Mouse (Mus musculus): Measurements from ENCODE around the gene Il6ra. TPM values are rescaled to one million over a fixed set of nuclear protein-coding genes. Genes with fewer than 3 reads are reported as not detected.

Il6ra gene
- polyA plus RNA-seq, 1 experiment = 3.7 TPM

DNA sequence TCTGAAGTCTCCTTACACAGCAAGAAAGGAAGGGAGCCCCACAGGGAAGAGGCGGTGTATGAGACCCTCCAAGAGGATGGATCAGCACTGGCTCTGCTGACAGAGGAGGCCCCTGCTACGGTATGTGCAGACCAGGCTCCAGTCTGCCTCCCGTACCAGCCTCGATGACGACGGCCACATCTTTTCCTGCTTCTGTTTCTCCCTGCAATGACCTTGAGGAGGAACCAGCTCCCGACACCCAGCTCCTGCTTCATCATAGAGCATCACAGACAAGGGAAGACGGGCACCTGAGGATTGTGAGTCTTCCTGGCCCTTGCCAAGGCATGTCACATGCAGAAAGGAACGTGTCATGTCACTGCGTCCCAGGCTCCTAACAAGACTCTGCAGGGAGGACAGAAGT lies 15.0 kb downstream of the Il6ra start:
- Histone ChIP-seq H3K27me3 (ENCODE audit: control insufficient read depth, insufficient read depth, low read length) (no peaks in the 10 kb centered on the region), H3K27ac (ENCODE audit: insufficient read depth, low read depth, low read length) (no peak overlapping the region), H3K4me3 (ENCODE audit: low read depth, low read length) (no peak overlapping the region), H3K36me3 (ENCODE audit: control insufficient read depth, insufficient read depth, low read length) (no peaks in the 10 kb centered on the region), H3K4me1 (ENCODE audit: control insufficient read depth, insufficient read depth, insufficient read length, low read length) (peaks cover 8% of the 10 kb centered on the region; the same call in 1 of the 2 replicates)
- TF ChIP-seq CTCF (IDR thresholded peaks at IDR 0.05; ENCODE audit: extremely low read depth, insufficient read length, insufficient replicate concordance, low read depth, low read length) = no peak
- TF ChIP-seq POLR2A (IDR thresholded peaks at IDR 0.05; ENCODE audit: low read depth, low read length) = no peak
- WGBS = 80% methylated on average over 10 of the region's 10 CpGs

DNA sequence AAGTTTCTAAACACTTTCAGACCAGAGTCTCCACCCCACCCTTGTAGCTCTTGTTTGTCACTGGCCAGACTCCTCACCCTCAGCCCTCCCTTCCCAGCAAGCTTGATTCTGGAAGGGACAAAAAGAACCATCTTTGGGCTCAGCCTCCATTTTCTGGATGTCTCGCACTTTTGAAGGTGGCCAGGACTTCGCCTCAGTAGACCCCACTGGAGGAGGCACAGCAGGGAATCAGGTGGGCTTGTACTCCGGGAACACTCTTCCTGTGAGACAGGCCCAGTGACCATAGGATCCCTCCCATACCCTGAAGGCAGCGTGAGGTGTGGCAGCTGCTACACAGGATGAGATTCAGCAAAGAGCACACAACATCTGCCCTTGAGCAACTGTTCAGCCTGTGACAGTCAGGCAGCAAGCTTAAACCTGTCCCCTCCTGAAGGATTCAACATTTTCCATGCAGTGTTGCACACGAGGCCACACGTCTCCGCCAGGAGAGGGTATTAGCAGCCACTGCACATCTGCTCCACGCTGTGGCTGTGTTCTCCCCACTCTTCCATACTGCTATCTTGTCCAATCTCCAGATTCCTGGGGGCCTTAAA lies 15.7 kb downstream of the Il6ra start:
- 83% methylated on average over 8 of the region's 8 CpGs for WGBS
- Histone ChIP-seq H3K27me3 (ENCODE audit: control insufficient read depth, insufficient read depth, low read length) (no peaks in the 10 kb centered on the region), H3K27ac (ENCODE audit: insufficient read depth, low read depth, low read length) (no peak overlapping the region), H3K4me3 (ENCODE audit: low read depth, low read length) (no peak overlapping the region), H3K4me1 (ENCODE audit: control insufficient read depth, insufficient read depth, insufficient read length, low read length) (peaks cover 8% of the 10 kb centered on the region; the same call in 1 of the 2 replicates), H3K36me3 (ENCODE audit: control insufficient read depth, insufficient read depth, low read length) (no peaks in the 10 kb centered on the region)
- TF ChIP-seq CTCF (IDR thresholded peaks at IDR 0.05; ENCODE audit: extremely low read depth, insufficient read length, insufficient replicate concordance, low read depth, low read length) = no peak
- no peak for TF ChIP-seq POLR2A (IDR thresholded peaks at IDR 0.05; ENCODE audit: low read depth, low read length)

DNA sequence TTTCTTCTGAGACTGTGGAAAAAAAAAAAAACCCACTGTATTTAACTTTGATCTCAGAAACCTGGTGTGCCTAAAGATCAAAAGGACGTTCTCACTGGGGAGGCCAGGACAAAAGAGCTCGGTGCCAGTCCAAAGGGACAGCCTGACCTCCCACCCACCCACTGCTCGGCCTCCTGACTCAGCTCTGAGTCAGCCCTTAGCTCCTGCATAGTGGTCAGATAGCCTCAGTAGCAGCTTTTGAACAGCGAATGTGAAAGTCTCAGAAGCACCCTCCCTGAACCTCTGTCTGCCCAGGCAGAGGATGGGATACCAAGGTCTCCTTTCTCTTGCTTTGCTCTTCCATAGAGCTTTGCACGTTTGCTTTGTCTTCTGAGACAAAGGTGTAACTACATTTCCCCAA lies 16.4 kb downstream of the Il6ra start:
- 39% methylated on average over 5 of the region's 5 CpGs for WGBS
- Histone ChIP-seq H3K27me3 (ENCODE audit: control insufficient read depth, insufficient read depth, low read length) (no peaks in the 10 kb centered on the region), H3K4me1 (ENCODE audit: control insufficient read depth, insufficient read depth, insufficient read length, low read length) (peaks cover 8% of the 10 kb centered on the region; the same call in 1 of the 2 replicates), H3K4me3 (ENCODE audit: low read depth, low read length) (no peak overlapping the region), H3K27ac (ENCODE audit: insufficient read depth, low read depth, low read length) (no peak overlapping the region), H3K36me3 (ENCODE audit: control insufficient read depth, insufficient read depth, low read length) (no peaks in the 10 kb centered on the region)
- no peak for TF ChIP-seq CTCF (IDR thresholded peaks at IDR 0.05; ENCODE audit: extremely low read depth, insufficient read length, insufficient replicate concordance, low read depth, low read length)
- no peak for TF ChIP-seq POLR2A (IDR thresholded peaks at IDR 0.05; ENCODE audit: low read depth, low read length)

DNA sequence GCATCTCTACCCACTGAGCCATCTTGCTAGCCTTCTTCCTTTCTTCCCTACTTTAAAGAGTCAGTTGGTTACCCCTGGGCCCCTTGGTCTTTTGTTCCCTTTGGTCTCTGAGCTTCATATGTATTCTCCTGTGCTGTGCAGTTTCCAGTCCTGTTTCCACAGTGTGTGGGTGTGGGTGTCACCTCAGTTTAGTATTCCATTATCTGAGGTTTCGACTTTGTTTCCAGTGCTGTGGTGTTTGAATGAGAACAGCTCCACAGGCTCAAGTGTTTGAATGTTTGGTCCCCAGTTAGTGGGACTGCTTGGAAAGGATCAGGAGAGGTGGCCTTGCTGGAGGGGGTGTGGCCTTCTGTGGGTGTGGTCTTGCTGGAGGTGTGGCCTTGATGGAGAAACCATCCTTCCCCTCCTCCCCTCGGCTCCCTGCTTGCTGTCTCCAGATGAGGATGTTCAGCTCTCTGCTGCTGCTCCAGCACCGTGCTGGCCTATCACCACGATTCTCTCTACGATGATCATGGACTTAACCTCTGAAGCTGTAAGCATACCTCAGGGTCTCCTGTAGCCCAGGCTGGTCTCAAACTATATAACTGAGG lies 20.4 kb downstream of the Il6ra start:
- no peaks in the 10 kb centered on the region; the same call in 1 of the 2 replicates for H3K4me1 ChIP-seq (ENCODE audit: control insufficient read depth, insufficient read depth, insufficient read length, low read length)
- TF ChIP-seq CTCF (IDR thresholded peaks at IDR 0.05; ENCODE audit: extremely low read depth, insufficient read length, insufficient replicate concordance, low read depth, low read length) = no peak
- TF ChIP-seq POLR2A (IDR thresholded peaks at IDR 0.05; ENCODE audit: low read depth, low read length) = no peak
- H3K4me3 ChIP-seq (ENCODE audit: low read depth, low read length) = no peak overlapping the region
- no peaks in the 10 kb centered on the region for H3K36me3 ChIP-seq (ENCODE audit: control insufficient read depth, insufficient read depth, low read length)
- no peak overlapping the region for H3K27ac ChIP-seq (ENCODE audit: insufficient read depth, low read depth, low read length)
- H3K27me3 ChIP-seq (ENCODE audit: control insufficient read depth, insufficient read depth, low read length) = no peaks in the 10 kb centered on the region
- 82% methylated on average over 5 of the region's 5 CpGs for WGBS

DNA sequence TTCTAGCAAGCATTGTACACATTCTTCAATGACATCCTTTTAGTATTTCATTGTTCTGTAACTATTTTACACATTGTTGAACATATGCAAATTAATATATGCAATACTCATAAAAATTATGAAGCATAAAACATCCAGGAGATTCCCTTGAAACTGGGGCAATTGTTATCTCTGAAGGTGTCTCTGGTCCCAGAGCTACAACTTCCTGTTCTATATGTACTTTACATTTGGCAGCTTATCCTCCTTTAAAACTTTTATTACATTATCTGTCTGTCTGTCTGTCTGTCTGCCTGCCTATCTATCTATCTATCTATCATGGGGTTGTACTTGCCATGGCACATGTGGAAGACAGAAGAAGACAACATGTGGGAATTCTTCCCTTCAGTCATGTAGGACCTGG lies 21.3 kb downstream of the Il6ra start:
- Histone ChIP-seq H3K27ac (ENCODE audit: insufficient read depth, low read depth, low read length) (no peak overlapping the region), H3K27me3 (ENCODE audit: control insufficient read depth, insufficient read depth, low read length) (no peaks in the 10 kb centered on the region), H3K4me3 (ENCODE audit: low read depth, low read length) (no peak overlapping the region), H3K36me3 (ENCODE audit: control insufficient read depth, insufficient read depth, low read length) (no peaks in the 10 kb centered on the region), H3K4me1 (ENCODE audit: control insufficient read depth, insufficient read depth, insufficient read length, low read length) (no peaks in the 10 kb centered on the region; the same call in 1 of the 2 replicates)
- TF ChIP-seq CTCF (IDR thresholded peaks at IDR 0.05; ENCODE audit: extremely low read depth, insufficient read length, insufficient replicate concordance, low read depth, low read length) = no peak
- TF ChIP-seq POLR2A (IDR thresholded peaks at IDR 0.05; ENCODE audit: low read depth, low read length) = no peak

DNA sequence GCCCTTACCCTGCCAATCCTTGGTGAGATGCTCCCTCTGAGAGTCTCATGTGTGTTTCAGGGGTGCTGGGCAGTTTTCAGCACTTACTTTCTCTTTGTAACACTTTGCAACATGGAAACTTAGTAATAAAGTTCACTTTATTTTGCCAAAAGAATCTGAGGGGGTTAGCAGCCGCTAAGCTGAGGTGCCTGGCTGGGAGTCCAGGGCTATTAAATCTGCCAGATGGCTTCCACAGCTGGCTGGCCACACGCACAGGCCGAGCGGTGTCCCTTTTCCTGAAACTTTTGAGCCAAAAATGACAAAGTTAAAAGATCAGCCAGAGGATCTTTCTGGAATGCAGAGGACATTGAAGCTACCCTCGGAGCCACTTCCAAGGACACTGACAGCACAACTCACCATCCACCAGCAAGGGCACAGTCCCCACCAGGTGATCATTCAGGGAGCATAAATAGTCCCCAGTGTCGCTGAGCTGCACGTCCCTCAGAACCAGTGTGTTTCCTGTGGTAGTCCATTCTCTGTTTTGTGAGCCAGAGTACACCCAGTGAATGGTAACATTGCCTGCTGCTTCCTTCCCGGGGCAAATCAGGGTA lies 23.1 kb downstream of the Il6ra start:
- no peak overlapping the region for H3K4me3 ChIP-seq (ENCODE audit: low read depth, low read length)
- no peak overlapping the region for H3K27ac ChIP-seq (ENCODE audit: insufficient read depth, low read depth, low read length)
- H3K27me3 ChIP-seq (ENCODE audit: control insufficient read depth, insufficient read depth, low read length) = no peaks in the 10 kb centered on the region; the same call in 1 of the 2 replicates
- H3K4me1 ChIP-seq (ENCODE audit: control insufficient read depth, insufficient read depth, insufficient read length, low read length) = no peaks in the 10 kb centered on the region; the same call in 1 of the 2 replicates
- H3K36me3 ChIP-seq (ENCODE audit: control insufficient read depth, insufficient read depth, low read length) = no peaks in the 10 kb centered on the region
- WGBS = 65% methylated on average over 8 of the region's 8 CpGs
- TF ChIP-seq CTCF (IDR thresholded peaks at IDR 0.05; ENCODE audit: extremely low read depth, insufficient read length, insufficient replicate concordance, low read depth, low read length) = no peak
- TF ChIP-seq POLR2A (IDR thresholded peaks at IDR 0.05; ENCODE audit: low read depth, low read length) = no peak

DNA sequence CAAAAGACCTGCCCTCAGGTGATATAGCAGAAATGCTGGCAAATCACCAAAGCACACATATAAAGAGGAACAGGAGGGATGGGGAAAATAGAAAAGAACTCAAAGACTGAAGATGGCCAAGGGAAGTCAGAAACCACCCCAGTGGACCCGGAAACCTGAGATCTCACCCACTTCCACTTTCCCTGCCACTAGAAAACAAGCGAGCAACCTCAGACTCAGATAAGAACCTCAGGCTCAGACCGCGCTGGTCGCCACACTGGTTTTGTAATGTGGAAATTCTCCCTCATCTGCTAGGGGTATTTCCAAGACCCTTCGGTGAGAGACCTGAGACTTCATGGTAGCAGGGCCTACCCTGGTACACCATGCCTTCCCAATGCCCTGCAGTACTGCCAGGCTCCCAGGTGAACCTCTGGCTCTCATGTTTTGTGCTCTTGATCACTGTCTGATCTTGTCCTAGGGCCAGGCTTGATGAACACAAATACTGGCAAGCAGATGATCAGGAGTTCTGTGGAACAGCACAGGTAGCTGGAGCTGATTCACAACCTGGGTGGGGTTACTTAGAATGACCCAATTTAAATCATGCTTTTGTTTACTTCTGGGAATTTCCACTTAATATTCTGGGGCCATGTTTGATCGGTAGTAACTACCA lies 25.3 kb downstream of the Il6ra start:
- no peaks in the 10 kb centered on the region; the same call in 1 of the 2 replicates for H3K27me3 ChIP-seq (ENCODE audit: control insufficient read depth, insufficient read depth, low read length)
- no peaks in the 10 kb centered on the region for H3K36me3 ChIP-seq (ENCODE audit: control insufficient read depth, insufficient read depth, low read length)
- TF ChIP-seq CTCF (IDR thresholded peaks at IDR 0.05; ENCODE audit: extremely low read depth, insufficient read length, insufficient replicate concordance, low read depth, low read length) (no peak), POLR2A (IDR thresholded peaks at IDR 0.05; ENCODE audit: low read depth, low read length) (no peak)
- H3K4me1 ChIP-seq (ENCODE audit: control insufficient read depth, insufficient read depth, insufficient read length, low read length) = no peaks in the 10 kb centered on the region; the same call in 1 of the 2 replicates
- no peak overlapping the region for H3K27ac ChIP-seq (ENCODE audit: insufficient read depth, low read depth, low read length)
- H3K4me3 ChIP-seq (ENCODE audit: low read depth, low read length) = no peak overlapping the region
- 77% methylated on average over 7 of the region's 7 CpGs for WGBS

Measured in small intestine, adult 2 months (tissue).